Mouse (Mus musculus) MEL (cell line): ENCODE data around the gene Def8. TPM values are rescaled to one million over a fixed set of nuclear protein-coding genes. Genes with fewer than 3 reads are reported as not detected.

Experiments used
- DNase-seq: peaks from one replicate; pipeline ENCODE4 v3.0.0; 2011; ENCODE audit warnings: low read depth, low spot score
- H3K27ac ChIP-seq: 2 replicates; pipeline ENCODE4 v1.5.1; 2012; ENCODE audit warnings: low read depth, mild to moderate bottlenecking, control low read depth, low read length, moderate library complexity; ENCODE audit not compliant: control insufficient read depth
- H3K27me3 ChIP-seq, 2 experiments: fragments of 150-350 bp in 1 of 2; sonication (generic) in 1 of 2; 2 replicates each; pipeline ENCODE4 v1.6.1; 2012; ENCODE audit warnings: low read length in 2 of 2, mild to moderate bottlenecking in 2 of 2, improper control_type of control experiment in 1 of 2, moderate library complexity in 1 of 2; ENCODE audit not compliant: insufficient read depth in 2 of 2, control insufficient read depth in 1 of 2
- H3K36me3 ChIP-seq, 2 experiments: 2 replicates each; pipeline ENCODE4 v1.6.1; 2012 to 2014; ENCODE audit warnings: low read length in 2 of 2, improper control_type of control experiment in 1 of 2, inconsistent platforms in 1 of 2, mild to moderate bottlenecking in 1 of 2; ENCODE audit not compliant: insufficient read depth in 2 of 2, control insufficient read depth in 1 of 2
- H3K4me1 ChIP-seq, 2 experiments: fragments of 150-350 bp in 1 of 2; sonication (generic) in 1 of 2; 2 replicates each; pipeline ENCODE4 v1.6.1; 2012; ENCODE audit warnings: low read length in 2 of 2, improper control_type of control experiment in 1 of 2, mild to moderate bottlenecking in 1 of 2; ENCODE audit not compliant: insufficient read depth in 2 of 2, control insufficient read depth in 1 of 2
- H3K4me3 ChIP-seq, 2 experiments: fragments of 150-350 bp in 1 of 2; sonication (generic) in 1 of 2; 2 replicates each; pipeline ENCODE4 v1.5.1; 2012; ENCODE audit warnings: low read depth in 2 of 2, low read length in 2 of 2, mild to moderate bottlenecking in 2 of 2, moderate library complexity in 2 of 2, control low read depth in 1 of 2, improper control_type of control experiment in 1 of 2; ENCODE audit not compliant: control insufficient read depth in 1 of 2, insufficient read depth in 1 of 2
- H3K79me2 ChIP-seq: 2 replicates; pipeline ENCODE4 v1.6.1; 2012; ENCODE audit warnings: mild to moderate bottlenecking, low read length, moderate library complexity; ENCODE audit not compliant: control insufficient read depth, poor library complexity, insufficient read depth
- H3K9ac ChIP-seq: 2 replicates; pipeline ENCODE4 v1.6.1; 2012; ENCODE audit warnings: low read depth, mild to moderate bottlenecking, control low read depth, low read length, moderate library complexity; ENCODE audit not compliant: control insufficient read depth, poor library complexity, severe bottlenecking
- H3K9me3 ChIP-seq: fragments of 150-350 bp; sonication (generic); replicated peaks from 2 replicates; pipeline ENCODE4 v1.6.1; 2012; ENCODE audit warnings: mild to moderate bottlenecking, low read length, improper control_type of control experiment, moderate library complexity; ENCODE audit not compliant: insufficient read depth
- BHLHE40 ChIP-seq: IDR thresholded peaks from 2 replicates; pipeline ENCODE4 v1.6.1; 2012; ENCODE audit warnings: low read depth, mild to moderate bottlenecking, inconsistent platforms, low read length, improper control_type of control experiment, borderline replicate concordance
- CHD2 ChIP-seq: IDR thresholded peaks from 2 replicates; pipeline ENCODE4 v1.6.1; 2011; ENCODE audit warnings: low read length, improper control_type of control experiment
- E2F4 ChIP-seq: IDR thresholded peaks from 2 replicates; pipeline ENCODE4 v1.6.1; 2011; ENCODE audit warnings: low read depth, low read length, improper control_type of control experiment, borderline replicate concordance
- EP300 ChIP-seq, 2 experiments: IDR thresholded peaks; 2 replicates each; pipeline ENCODE4 v1.6.1; 2011; ENCODE audit warnings: improper control_type of control experiment in 2 of 2, low read length in 2 of 2, low read depth in 1 of 2, mild to moderate bottlenecking in 1 of 2
- ETS1 ChIP-seq: IDR thresholded peaks from 2 replicates; pipeline ENCODE4 v1.6.1; 2012; ENCODE audit warnings: low read depth, mild to moderate bottlenecking, inconsistent platforms, low read length, improper control_type of control experiment, moderate library complexity
- GABPA ChIP-seq: IDR thresholded peaks from 2 replicates; pipeline ENCODE4 v1.6.1; 2012; ENCODE audit warnings: low read depth, mild to moderate bottlenecking, inconsistent platforms, low read length, improper control_type of control experiment, moderate library complexity
- GATA1 ChIP-seq: IDR thresholded peaks from 2 replicates; pipeline ENCODE4 v1.6.1; 2011; ENCODE audit warnings: low read depth, low read length, improper control_type of control experiment
- KAT2A ChIP-seq: conservative IDR thresholded peaks from 2 replicates; pipeline ENCODE4 v1.6.1; 2012; ENCODE audit warnings: low read depth, low read length, improper control_type of control experiment, inconsistent platforms
- MYB ChIP-seq: IDR thresholded peaks from 2 replicates; pipeline ENCODE4 v1.6.1; 2011; ENCODE audit warnings: mild to moderate bottlenecking, low read depth, low read length, improper control_type of control experiment
- NELFE ChIP-seq: IDR thresholded peaks from 2 replicates; pipeline ENCODE4 v1.6.1; 2011; ENCODE audit warnings: low read depth, low read length, improper control_type of control experiment
- POLR2AphosphoS5 ChIP-seq: IDR thresholded peaks from 2 replicates; pipeline ENCODE4 v1.6.1; 2012; ENCODE audit warnings: low read depth, borderline replicate concordance, mild to moderate bottlenecking, inconsistent platforms, low read length, moderate library complexity, mixed read lengths
- RAD21 ChIP-seq: IDR thresholded peaks from 2 replicates; pipeline ENCODE4 v1.6.1; 2011; ENCODE audit warnings: mild to moderate bottlenecking, low read depth, low read length, improper control_type of control experiment
- SIN3A ChIP-seq: IDR thresholded peaks from 2 replicates; pipeline ENCODE4 v1.6.1; 2012; ENCODE audit warnings: low read length, improper control_type of control experiment, inconsistent platforms
- SMC3 ChIP-seq: IDR thresholded peaks from 2 replicates; pipeline ENCODE4 v1.6.1; 2011; ENCODE audit warnings: low read depth, low read length, improper control_type of control experiment
- TAL1 ChIP-seq: IDR thresholded peaks from 2 replicates; pipeline ENCODE4 v1.6.1; 2012; ENCODE audit warnings: mild to moderate bottlenecking, inconsistent platforms, low read length, moderate library complexity, mixed read lengths
- USF1 ChIP-seq: IDR thresholded peaks from 2 replicates; pipeline ENCODE4 v1.6.1; 2014; ENCODE audit warnings: low read depth, mild to moderate bottlenecking, inconsistent platforms, low read length, improper control_type of control experiment, moderate library complexity
- ZMIZ1 ChIP-seq: IDR thresholded peaks from 2 replicates; pipeline ENCODE4 v1.6.1; 2012; ENCODE audit warnings: low read depth, mild to moderate bottlenecking, inconsistent platforms, low read length, improper control_type of control experiment, moderate library complexity
- ZNF384 ChIP-seq: IDR thresholded peaks from 2 replicates; pipeline ENCODE4 v1.6.1; 2012; ENCODE audit warnings: low read depth, mild to moderate bottlenecking, inconsistent platforms, low read length, improper control_type of control experiment
- polyA plus RNA-seq, 2 experiments: library from polyadenylated mRNA; stranded (reverse) in 1 of 2; unstranded in 1 of 2; fragments of >175 nt in 1 of 2; fragments of >200 nt in 1 of 2; gene quantifications; 2 replicates each; pipeline versions ENCODE4 v1.2.1 to v1.2.4; 2012; ENCODE audit warnings: low replicate concordance in 2 of 2, low read depth in 1 of 2; ENCODE audit not compliant: insufficient read length in 2 of 2, insufficient read depth in 1 of 2, missing spikeins in 1 of 2
- total RNA-seq: library from RNA; depleted of rRNA; stranded (reverse); fragments of 300-350 nt; gene quantifications from 2 replicates; pipeline ENCODE4 v1.2.3, GENCODE M21; 2012

The Def8 gene
- total and polyA plus RNA-seq, 3 experiments, result 26.0 to 34.0 TPM; not detected in 1

DNA sequence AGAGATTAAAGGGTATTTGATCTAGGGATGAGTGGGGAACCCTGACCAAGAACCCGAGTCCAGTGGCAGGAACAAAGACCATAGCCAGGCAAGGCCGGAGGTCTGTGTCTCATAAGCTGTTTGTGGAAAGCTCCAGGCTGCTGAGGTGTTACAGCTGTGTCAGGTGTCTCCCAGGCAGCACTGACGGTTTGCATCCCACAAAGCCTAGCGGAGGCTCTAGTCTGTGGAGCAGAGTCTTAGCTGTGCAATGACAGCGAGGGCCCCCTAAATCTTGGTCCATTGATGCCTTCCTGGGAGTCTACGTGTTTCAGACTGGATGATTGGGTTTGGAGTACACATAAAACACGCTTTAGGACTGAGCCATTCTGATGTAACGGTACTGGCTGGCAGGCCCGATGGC, 21.4 kb upstream of the Def8 start:
- Histone ChIP-seq H3K36me3 (peaks cover under 1 to 2% of the 10 kb centered on the region in 2 experiments; a peak in 3 of 4 replicates), H3K9me3 (no peaks in the 10 kb centered on the region), H3K9ac (no peak overlapping the region), H3K79me2 (no peaks in the 10 kb centered on the region), H3K27me3 (no peaks in the 10 kb centered on the region), H3K4me1 (peaks cover 0 to under 1% of the 10 kb centered on the region in 2 experiments; a peak in 3 of 4 replicates), H3K4me3 (no peak overlapping the region), H3K27ac (no peak overlapping the region)
- DNase-seq, result no peak
- no peak for TF ChIP-seq ZMIZ1
- TF ChIP-seq MYB, result no peak
- no peak for TF ChIP-seq POLR2AphosphoS5
- TF ChIP-seq CHD2, result no peak
- TF ChIP-seq GATA1, result no peak

DNA sequence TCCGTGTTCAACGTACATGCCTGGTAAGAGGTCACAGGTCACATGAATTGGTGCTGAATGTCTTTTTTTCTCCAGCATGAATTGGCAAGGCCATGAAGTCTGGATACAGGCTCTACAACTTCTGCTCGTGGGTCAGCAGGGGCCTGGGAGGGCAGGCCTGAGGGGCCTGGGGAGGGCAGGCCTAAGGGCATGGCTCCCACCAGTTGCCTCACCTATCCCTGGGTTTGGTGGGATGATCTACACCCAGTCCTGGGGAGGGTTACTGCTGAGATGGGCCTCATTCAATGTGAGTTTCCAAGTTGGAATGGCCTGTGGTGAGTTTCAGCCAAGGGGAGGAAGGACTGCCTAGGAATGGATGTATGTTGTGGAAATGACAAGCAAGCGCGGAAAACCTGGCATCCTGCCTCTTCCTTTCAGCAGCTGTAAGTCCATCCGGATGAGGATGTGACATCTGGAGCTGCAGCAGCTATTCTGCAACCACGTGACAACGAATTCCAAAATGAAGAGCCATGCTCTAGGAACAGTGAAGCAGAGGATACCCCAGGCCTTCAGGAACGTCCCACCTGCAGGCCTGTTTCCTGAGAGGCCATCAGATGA, 20.5 kb upstream of the Def8 start:
- no peak overlapping the region for H3K4me3 ChIP-seq
- TF ChIP-seq GABPA (no peak), ZMIZ1 (no peak), ZNF384 (no peak), SMC3 (no peak), TAL1 (no peak), NELFE (no peak), E2F4 (no peak), BHLHE40 (no peak)
- no peaks in the 10 kb centered on the region for H3K9me3 ChIP-seq
- H3K27ac ChIP-seq, result no peak overlapping the region
- no peak overlapping the region for H3K9ac ChIP-seq
- no peak for DNase-seq
- H3K27me3 ChIP-seq, result no peaks in the 10 kb centered on the region
- H3K36me3 ChIP-seq, result peaks cover 2 to 8% of the 10 kb centered on the region in 2 experiments; a peak in 2 of 4 replicates
- no peaks in the 10 kb centered on the region for H3K79me2 ChIP-seq
- peaks cover 0 to 10% of the 10 kb centered on the region in 2 experiments; a peak in 3 of 4 replicates for H3K4me1 ChIP-seq

DNA sequence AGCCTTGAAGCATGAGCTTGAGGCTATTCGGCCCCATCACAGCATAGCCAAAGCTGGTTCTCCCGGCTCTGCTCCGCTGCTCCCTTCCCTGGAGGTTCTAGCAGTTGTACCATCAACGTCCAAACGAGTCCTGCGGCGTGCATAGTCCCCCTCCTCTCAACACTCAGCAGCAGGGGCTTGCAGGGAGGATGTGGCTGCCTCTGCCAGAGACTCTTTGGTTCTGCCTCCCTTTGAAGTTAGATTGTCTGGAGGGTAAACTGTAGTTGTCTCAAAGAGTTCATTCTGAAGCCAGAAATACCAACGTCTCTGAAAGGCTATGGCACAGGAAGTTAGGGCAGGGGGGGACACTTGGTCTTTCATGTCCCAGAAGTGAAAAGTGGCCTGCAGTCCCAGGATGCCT, 18.8 kb upstream of the Def8 start:
- no peaks in the 10 kb centered on the region for H3K27me3 ChIP-seq
- peaks cover 0 to 18% of the 10 kb centered on the region in 2 experiments; a peak in 2 of 4 replicates for H3K36me3 ChIP-seq
- no peak overlapping the region for H3K9ac ChIP-seq
- no peaks in the 10 kb centered on the region for H3K79me2 ChIP-seq
- DNase-seq, result no peak
- no peak overlapping the region for H3K27ac ChIP-seq
- H3K4me1 ChIP-seq, result peaks cover 2 to 27% of the 10 kb centered on the region in 2 experiments
- TF ChIP-seq SIN3A, result no peak
- no peak for TF ChIP-seq EP300 (IDR thresholded peaks at IDR 0.05; ENCODE audit: low read depth in 1 of 2, low read length in 2 of 2)
- no peak for TF ChIP-seq RAD21
- TF ChIP-seq ETS1, result no peak
- TF ChIP-seq USF1, result no peak
- no peak for TF ChIP-seq KAT2A
- TF ChIP-seq GATA1, result no peak
- no peak for TF ChIP-seq NELFE
- TF ChIP-seq POLR2AphosphoS5, result no peak
- TF ChIP-seq, all 39 proteins: peak for 0
- no peak overlapping the region for H3K4me3 ChIP-seq
- H3K9me3 ChIP-seq, result no peaks in the 10 kb centered on the region
